Mouse (Mus musculus) embryonic fibroblast, embryonic 13.5 days (primary cell): ENCODE measurements around the gene Map3k1.

Experiments
- CTCF ChIP-seq: IDR thresholded peaks from 2 replicates; pipeline ENCODE4 v1.5.1; 2011; ENCODE audit warnings: mild to moderate bottlenecking, control low read depth, low read length, moderate library complexity, borderline replicate concordance; ENCODE audit not compliant: insufficient read depth
- POLR2A ChIP-seq: IDR thresholded peaks from 2 replicates; pipeline ENCODE4 v1.6.1; 2011; ENCODE audit warnings: low read depth, mild to moderate bottlenecking, control low read depth, low read length, moderate library complexity

DNA sequence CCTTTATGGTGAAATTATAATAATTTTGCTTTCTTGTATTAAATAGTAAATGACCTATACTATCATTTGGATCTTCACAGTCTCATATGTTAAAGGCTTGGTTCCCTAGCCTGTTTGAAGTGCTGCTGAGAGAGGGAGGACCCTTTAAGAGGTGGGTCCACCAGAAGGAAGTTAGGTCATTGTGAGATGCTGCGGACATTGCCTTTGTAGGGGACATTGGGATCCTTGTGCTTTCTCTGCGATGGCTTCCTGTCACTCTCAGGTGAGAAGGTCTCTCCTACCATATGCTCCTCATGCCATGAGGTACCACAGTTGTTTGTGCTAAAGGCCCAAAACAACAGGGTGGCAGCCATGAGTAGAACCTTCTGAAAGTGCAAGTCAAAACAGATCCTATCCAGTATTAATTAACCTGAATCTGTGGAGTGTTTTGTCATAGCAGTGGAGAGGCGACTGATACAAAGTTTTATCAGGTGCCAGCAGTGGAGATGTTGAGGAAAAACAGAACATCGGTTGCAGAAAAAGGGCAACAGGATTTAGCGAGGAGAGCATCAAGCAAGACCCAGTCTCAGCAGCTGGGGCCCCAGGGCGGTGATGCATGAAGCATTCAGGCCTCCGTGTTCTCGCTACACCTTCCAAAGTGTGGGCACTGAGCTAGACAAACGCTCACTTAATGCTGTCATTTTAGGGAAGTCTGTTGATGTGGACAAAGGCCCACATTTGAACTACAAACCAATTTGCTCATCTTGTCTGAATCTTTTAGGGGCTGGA, 11.0 kb upstream of the Map3k1 start:
- TF ChIP-seq CTCF (no peak), POLR2A (no peak)
